Mouse (Mus musculus): ENCODE results near the gene Ttll1. TPM values are rescaled to one million over a fixed set of nuclear protein-coding genes. Genes with fewer than 3 reads are reported as not detected.
"Not testable (repeated sequence)": the region's sequence is repeated elsewhere in the genome, so short reads cannot be mapped to it uniquely, and the experiment has no call there.

The Ttll1 gene
- polyA plus RNA-seq, 1 experiment = 8.3 TPM

GRCm38 (mm10) chr15:83509950-83510804 is 516 bp downstream of the Ttll1 start:
- Histone ChIP-seq H3K9me3 (0 out of 2 replicates have a peak, but pooled peaks cover 3% of the 10 kb centered on the region), H3K4me3 (replicated peaks) (peak overlapping the region; percentile 92), H3K36me3 (replicated peaks; ENCODE audit: low read length) (peaks cover 2% of the 10 kb centered on the region), H3K4me1 (peaks cover 41% of the 10 kb centered on the region), H3K27me3 (replicated peaks) (peaks cover 13% of the 10 kb centered on the region)
- no peak for TF ChIP-seq FLI1 (IDR thresholded peaks at IDR 0.05; ENCODE audit: low read length)
- no peak for TF ChIP-seq GATA1 (IDR thresholded peaks at IDR 0.05; ENCODE audit: borderline replicate concordance, low read length)

GRCm38 (mm10) chr15:83501483-83501882 is 9.2 kb downstream of the Ttll1 start:
- Histone ChIP-seq H3K4me1 (peaks cover 15% of the 10 kb centered on the region), H3K36me3 (replicated peaks; ENCODE audit: low read length) (peaks cover 57% of the 10 kb centered on the region), H3K9me3 (peaks cover 13% of the 10 kb centered on the region)
- not testable (repeated sequence) for H3K27me3 ChIP-seq (replicated peaks); H3K4me3 ChIP-seq (replicated peaks)

GRCm38 (mm10) chr15:83500352-83500751 is 10.3 kb downstream of the Ttll1 start:
- no peak for TF ChIP-seq FLI1 (IDR thresholded peaks at IDR 0.05; ENCODE audit: low read length)
- no peak for TF ChIP-seq GATA1 (IDR thresholded peaks at IDR 0.05; ENCODE audit: borderline replicate concordance, low read length)
- peaks cover 6% of the 10 kb centered on the region for H3K27me3 ChIP-seq (replicated peaks)

GRCm38 (mm10) chr15:83499211-83499755 is 11.4 kb downstream of the Ttll1 start:
- H3K4me1 ChIP-seq = peaks cover 33% of the 10 kb centered on the region
- no peak overlapping the region for H3K4me3 ChIP-seq (replicated peaks)
- peaks cover 6% of the 10 kb centered on the region for H3K27me3 ChIP-seq (replicated peaks)
- peaks cover 69% of the 10 kb centered on the region for H3K36me3 ChIP-seq (replicated peaks; ENCODE audit: low read length)
- peaks cover 10% of the 10 kb centered on the region for H3K9me3 ChIP-seq
- TF ChIP-seq GATA1 (IDR thresholded peaks at IDR 0.05; ENCODE audit: borderline replicate concordance, low read length) (no peak), FLI1 (IDR thresholded peaks at IDR 0.05; ENCODE audit: low read length) (no peak)

More at GRCm38 (mm10) chr15:83500352-83500751, 10.3 kb downstream of the Ttll1 start:
- peaks cover 22% of the 10 kb centered on the region for H3K4me1 ChIP-seq
- H3K36me3 ChIP-seq (replicated peaks; ENCODE audit: low read length) = peaks cover 67% of the 10 kb centered on the region
- H3K9me3 ChIP-seq = peaks cover 10% of the 10 kb centered on the region
- no peak overlapping the region for H3K4me3 ChIP-seq (replicated peaks)

- Histone ChIP-seq H3K4me1 (peaks cover 25% of the 10 kb centered on the region), H3K9me3 (peaks cover 9% of the 10 kb centered on the region), H3K36me3 (replicated peaks; ENCODE audit: low read length) (peaks cover 74% of the 10 kb centered on the region), H3K27me3 (replicated peaks) (peaks cover 6% of the 10 kb centered on the region), H3K4me3 (replicated peaks) (no peak overlapping the region)
- TF ChIP-seq GATA1 (IDR thresholded peaks at IDR 0.05; ENCODE audit: borderline replicate concordance, low read length) (no peak), FLI1 (IDR thresholded peaks at IDR 0.05; ENCODE audit: low read length) (no peak)
These were observed 13.4 kb downstream of the Ttll1 start for GRCm38 (mm10) chr15:83497299-83497698.

GRCm38 (mm10) chr15:83495787-83496367 is 14.8 kb downstream of the Ttll1 start:
- H3K4me1 ChIP-seq = peaks cover 21% of the 10 kb centered on the region
- H3K27me3 ChIP-seq (replicated peaks) = peaks cover 6% of the 10 kb centered on the region
- H3K9me3 ChIP-seq = peaks cover 5% of the 10 kb centered on the region
- TF ChIP-seq FLI1 (IDR thresholded peaks at IDR 0.05; ENCODE audit: low read length) = no peak
- TF ChIP-seq GATA1 (IDR thresholded peaks at IDR 0.05; ENCODE audit: borderline replicate concordance, low read length) = no peak
- peaks cover 80% of the 10 kb centered on the region for H3K36me3 ChIP-seq (replicated peaks; ENCODE audit: low read length)
- no peak overlapping the region for H3K4me3 ChIP-seq (replicated peaks)

GRCm38 (mm10) chr15:83495195-83495594 is 15.5 kb downstream of the Ttll1 start:
- Histone ChIP-seq H3K36me3 (replicated peaks; ENCODE audit: low read length) (peaks cover 79% of the 10 kb centered on the region), H3K27me3 (replicated peaks) (peaks cover 6% of the 10 kb centered on the region), H3K4me3 (replicated peaks) (no peak overlapping the region), H3K9me3 (peaks cover 3% of the 10 kb centered on the region), H3K4me1 (peaks cover 24% of the 10 kb centered on the region)
- TF ChIP-seq GATA1 (IDR thresholded peaks at IDR 0.05; ENCODE audit: borderline replicate concordance, low read length) (no peak), FLI1 (IDR thresholded peaks at IDR 0.05; ENCODE audit: low read length) (no peak)

GRCm38 (mm10) chr15:83494572-83494920 is 16.1 kb downstream of the Ttll1 start:
- Histone ChIP-seq H3K4me3 (replicated peaks) (no peak overlapping the region), H3K27me3 (replicated peaks) (peaks cover 6% of the 10 kb centered on the region), H3K4me1 (peaks cover 24% of the 10 kb centered on the region), H3K9me3 (no peaks in the 10 kb centered on the region), H3K36me3 (replicated peaks; ENCODE audit: low read length) (peaks cover 77% of the 10 kb centered on the region)
- TF ChIP-seq GATA1 (IDR thresholded peaks at IDR 0.05; ENCODE audit: borderline replicate concordance, low read length) = no peak
- no peak for TF ChIP-seq FLI1 (IDR thresholded peaks at IDR 0.05; ENCODE audit: low read length)

- no peak overlapping the region for H3K4me3 ChIP-seq (replicated peaks)
- peaks cover 76% of the 10 kb centered on the region for H3K36me3 ChIP-seq (replicated peaks; ENCODE audit: low read length)
- TF ChIP-seq GATA1 (IDR thresholded peaks at IDR 0.05; ENCODE audit: borderline replicate concordance, low read length) (no peak), FLI1 (IDR thresholded peaks at IDR 0.05; ENCODE audit: low read length) (no peak)
- peaks cover 24% of the 10 kb centered on the region for H3K4me1 ChIP-seq
- no peaks in the 10 kb centered on the region for H3K9me3 ChIP-seq
- H3K27me3 ChIP-seq (replicated peaks) = peaks cover 3% of the 10 kb centered on the region
These were observed 16.7 kb downstream of the Ttll1 start for GRCm38 (mm10) chr15:83493856-83494571.
